8 mouse cellular contexts compared by ENCODE assay signal in the genomic region with DNA sequence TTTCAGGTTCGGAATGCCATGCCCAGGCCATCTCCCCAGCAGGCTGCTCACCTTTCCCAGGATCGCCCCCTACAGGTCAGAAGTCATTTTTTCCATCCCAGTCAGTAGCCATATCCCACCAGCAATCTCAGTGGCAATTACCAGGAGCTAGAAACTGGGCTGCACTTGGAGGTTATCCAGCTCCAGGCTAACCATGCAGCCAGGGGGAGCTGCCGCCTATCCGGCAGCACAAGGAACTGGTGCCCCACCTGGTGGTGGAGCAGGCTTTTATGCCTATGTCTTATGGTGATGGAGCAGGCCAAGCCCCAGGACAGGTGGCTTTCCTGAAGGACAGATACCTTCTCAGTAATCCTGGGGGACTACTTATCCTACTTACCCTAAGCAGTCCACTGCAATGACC. TPM values are rescaled to one million over a fixed set of nuclear protein-coding genes. Genes with fewer than 3 reads are reported as not detected.
DNase-seq lines count a peak whose midpoint lies in the region; ATAC-seq and TF ChIP-seq lines count a peak whose summit lies in the region.
"Had no signal": no experiment of that assay in that cellular context is flagged by ENCODE, and none has a peak within 500 bp of the region (broad histone marks: within the 10 kb centered on the region; RNA-seq: fewer than 3 reads in every experiment).

No protein-coding gene starts in this region.

- TF ChIP-seq POLR2A in thymus, adult 2 months (IDR thresholded peaks at IDR 0.05; ENCODE audit: control insufficient read depth, extremely low read depth, insufficient read depth, low read length, poor library complexity) = no peak

- peak; percentile 47 for ATAC-seq in megakaryocyte progenitor cell, adult 5-6 weeks (replicated peaks; ENCODE audit: poor library complexity)

- peak; percentile 4 for DNase-seq in thymus, adult 2 months
- DNase-seq in thymus, adult 18-20 months = no peak
- DNase-seq in adrenal gland, postnatal 36 days = peak; percentile 59 to 75
- DNase-seq in fibroblast of lung, adult 2 months (ENCODE audit: low read depth) = peak; percentile 22
- DNase-seq in kidney, postnatal 10 days = peak; percentile 81
- DNase-seq in urinary bladder, postnatal 25 days (ENCODE audit: low spot score) = peak; percentile 45

- no peaks in the 10 kb centered on the region for H3K27me3 ChIP-seq in thymus, adult 2 months (ENCODE audit: control insufficient read depth, insufficient read depth, low read length)

- H3K36me3 ChIP-seq in thymus, adult 2 months (ENCODE audit: control insufficient read depth, insufficient read depth, low read length) = no peaks in the 10 kb centered on the region

- no peak overlapping the region for H3K27ac ChIP-seq in thymus, adult 2 months (ENCODE audit: control insufficient read depth, insufficient read depth, low read length)
- H3K27ac ChIP-seq: macrophage had no signal

- TF ChIP-seq CTCF in thymus, adult 2 months (IDR thresholded peaks at IDR 0.05; ENCODE audit: borderline replicate concordance, control insufficient read depth, extremely low read depth, insufficient read depth, low read length, poor library complexity) = no peak

- 55% methylated on average over 4 of the region's 4 CpGs for WGBS in thymus, adult 2 months

- H3K4me3 ChIP-seq in thymus, adult 2 months (ENCODE audit: control insufficient read depth, insufficient read depth, low read length) = no peak overlapping the region

- H3K4me1 ChIP-seq in thymus, adult 2 months (replicated peaks; ENCODE audit: control insufficient read depth, insufficient read depth, low read length) = no peaks in the 10 kb centered on the region

RNA-seq across cellular contexts. Expression of gene Thsd4, which starts 26.3 kb away (rescaled TPM):
- polyA plus RNA-seq in thymus, adult 2 months (2012; rRNA removed) = 4.3 and 4.6 TPM in 2 replicates
- total RNA-seq in adrenal gland, postnatal 36 days (2021) = 1 to 10 TPM; 4.9 to 6.3 TPM
- total RNA-seq in megakaryocyte progenitor cell, adult 5-6 weeks (2015) = 0.05 and 0.44 TPM in 2 replicates
- 0.10 and 0.17 TPM in 2 replicates for total RNA-seq in megakaryocyte progenitor cell, adult 5-6 weeks (2017)
- polyA plus RNA-seq: macrophage had no signal

Comparison
In these comparisons a context has a peak if more than half of its experiments do, and no peak if none do; other contexts are left out.
1. DNase-seq: peak in thymus, adult 2 months (single experiment), adrenal gland, postnatal 36 days (2 of 2), fibroblast of lung, adult 2 months (single experiment), kidney, postnatal 10 days (single experiment) and urinary bladder, postnatal 25 days (single experiment); none in thymus, adult 18-20 months (0 of 2).
2. RNA of gene Thsd4, which starts 26.3 kb away (total RNA-seq): 4.9 to 6.3 TPM in adrenal gland, postnatal 36 days; 0.05 to 0.44 TPM in megakaryocyte progenitor cell, adult 5-6 weeks; every median in the first group is over 4 times any median in the second.